Mouse (Mus musculus): Measurements from ENCODE around the gene Hoxa9.

The Hoxa9 gene

DNA sequence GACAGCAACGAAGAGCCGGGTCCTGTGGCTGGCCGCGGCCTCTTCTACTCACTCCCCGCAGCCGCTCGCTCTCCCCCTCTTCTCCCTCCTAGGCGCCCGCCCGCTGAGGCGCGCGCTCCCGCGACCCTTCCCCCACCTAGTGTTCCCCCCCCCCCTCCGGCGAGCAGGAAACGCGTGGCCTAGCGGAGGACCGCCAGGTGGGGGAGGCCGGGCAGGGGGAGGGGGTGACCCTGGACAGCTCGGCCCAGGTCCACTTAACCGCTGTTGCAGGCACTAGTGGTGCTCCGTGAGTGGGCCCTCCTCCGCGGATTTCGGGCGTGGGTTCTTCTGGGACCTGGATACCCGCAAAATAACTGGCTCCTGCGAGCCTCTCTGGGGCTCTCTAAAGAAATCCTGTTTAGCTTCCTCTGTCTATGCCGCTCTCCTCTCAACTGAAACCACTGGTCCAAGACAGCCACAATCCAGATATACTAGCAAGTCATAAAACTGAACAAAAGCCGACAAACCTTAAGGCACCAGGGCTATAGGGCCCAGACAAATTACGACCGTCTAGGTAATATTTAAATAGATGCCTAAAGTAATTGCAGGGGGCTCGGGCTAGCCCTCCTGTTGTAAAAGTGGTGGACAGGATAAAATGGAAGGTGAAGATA is at the start of gene Hoxa9:
TSS of gene Hoxa9 (minus strand) at position 574 of the 650 bp plus-strand sequence.
- DNase-seq (ENCODE audit: low read depth), result no peak

DNA sequence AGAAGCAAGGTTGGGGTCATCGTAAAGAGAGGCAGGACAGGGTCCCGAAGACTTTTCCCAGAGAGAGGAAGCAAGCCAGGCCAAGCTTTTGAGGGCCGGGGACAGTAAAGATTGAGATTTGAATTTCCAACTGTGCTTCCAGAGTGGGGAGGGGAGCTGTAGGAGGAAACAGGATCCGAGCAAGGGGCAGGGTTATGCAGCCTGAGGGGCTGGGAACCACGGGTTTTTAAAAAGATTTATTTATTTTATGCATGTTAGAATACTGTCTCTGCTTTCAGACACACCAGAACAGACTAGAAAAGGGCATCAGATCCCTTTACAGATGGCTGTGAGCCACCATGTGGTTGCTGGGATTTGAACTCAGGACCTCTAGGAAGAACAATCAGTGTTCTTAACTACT is 46.0 kb upstream of the Hoxa9 start:
- DNase-seq (ENCODE audit: low read depth), result no peak

DNA sequence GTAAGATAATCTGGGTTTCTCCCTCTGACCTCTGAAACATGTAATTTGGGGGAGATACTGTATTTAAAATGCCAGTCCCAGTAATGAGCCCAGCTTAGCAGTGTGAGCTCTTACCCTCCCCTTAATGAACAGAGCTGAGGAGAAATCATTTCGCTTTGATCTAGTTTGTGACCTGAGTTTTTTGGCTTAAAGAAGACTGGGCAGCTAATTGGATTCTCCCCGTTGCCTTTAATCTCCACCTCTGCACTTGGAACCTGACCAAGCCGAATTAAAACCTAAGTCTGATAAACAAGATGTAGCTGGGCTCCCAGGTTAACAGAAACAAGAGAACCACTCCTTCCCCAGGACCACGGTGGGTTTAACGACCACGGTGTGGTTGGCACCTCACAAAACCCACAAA is 45.5 kb upstream of the Hoxa9 start:
- DNase-seq (ENCODE audit: low read depth), result no peak

DNA sequence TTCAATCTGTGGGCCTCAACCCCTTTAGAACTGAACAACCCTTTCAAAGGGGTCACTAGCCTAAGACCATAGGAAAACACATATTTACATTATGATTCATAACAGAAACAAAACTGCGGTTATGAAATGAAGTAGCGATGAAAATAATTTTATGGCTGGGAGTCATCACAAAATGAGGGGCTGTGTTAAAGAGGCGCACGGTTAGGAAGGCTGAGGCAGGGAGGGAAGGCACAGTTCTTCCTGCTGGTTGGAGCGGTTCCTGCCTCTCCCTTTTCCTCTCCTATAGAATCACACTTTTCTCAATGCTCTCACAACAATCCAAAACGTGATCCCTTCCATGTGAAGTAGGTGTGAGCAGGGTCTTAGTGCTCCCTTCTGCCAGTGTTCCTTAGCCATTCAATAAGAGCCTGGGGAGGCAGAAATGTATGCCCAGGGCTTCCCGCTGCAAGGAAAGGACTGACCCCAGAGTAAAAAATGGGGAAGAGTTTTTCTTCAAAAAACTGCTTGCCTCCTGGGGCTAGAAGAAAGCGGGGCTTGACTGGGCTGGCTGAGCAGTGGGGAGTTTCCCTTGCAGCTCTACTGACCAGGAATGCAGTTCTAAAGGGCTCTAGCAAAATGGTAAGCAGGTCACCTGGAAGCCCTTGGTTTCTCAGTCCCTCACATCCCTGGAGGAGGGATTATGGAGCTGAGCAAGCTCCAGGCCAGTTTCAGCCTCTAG is 44.8 kb upstream of the Hoxa9 start:
- no peak for DNase-seq (ENCODE audit: low read depth)

DNA sequence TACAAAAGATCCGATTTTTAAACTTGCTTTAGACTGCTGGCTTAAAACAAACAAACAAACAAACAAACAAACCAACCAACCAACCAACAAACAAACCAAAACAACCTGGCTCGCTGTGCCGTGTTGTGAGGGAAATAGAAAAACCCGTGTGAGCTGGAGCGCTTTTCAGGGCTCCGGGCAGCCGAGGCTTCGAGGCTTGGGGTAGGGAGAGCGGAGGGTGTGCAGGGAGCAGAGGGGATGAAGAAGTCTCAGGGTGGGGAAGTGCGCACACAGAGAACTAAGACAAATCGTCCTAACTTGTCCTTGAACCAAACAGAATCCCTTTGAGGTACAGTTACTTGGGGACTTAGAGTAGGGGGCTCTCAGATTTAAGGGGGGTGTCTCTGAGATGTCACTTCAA is 43.7 kb upstream of the Hoxa9 start:
- DNase-seq (ENCODE audit: low read depth), result no peak

DNA sequence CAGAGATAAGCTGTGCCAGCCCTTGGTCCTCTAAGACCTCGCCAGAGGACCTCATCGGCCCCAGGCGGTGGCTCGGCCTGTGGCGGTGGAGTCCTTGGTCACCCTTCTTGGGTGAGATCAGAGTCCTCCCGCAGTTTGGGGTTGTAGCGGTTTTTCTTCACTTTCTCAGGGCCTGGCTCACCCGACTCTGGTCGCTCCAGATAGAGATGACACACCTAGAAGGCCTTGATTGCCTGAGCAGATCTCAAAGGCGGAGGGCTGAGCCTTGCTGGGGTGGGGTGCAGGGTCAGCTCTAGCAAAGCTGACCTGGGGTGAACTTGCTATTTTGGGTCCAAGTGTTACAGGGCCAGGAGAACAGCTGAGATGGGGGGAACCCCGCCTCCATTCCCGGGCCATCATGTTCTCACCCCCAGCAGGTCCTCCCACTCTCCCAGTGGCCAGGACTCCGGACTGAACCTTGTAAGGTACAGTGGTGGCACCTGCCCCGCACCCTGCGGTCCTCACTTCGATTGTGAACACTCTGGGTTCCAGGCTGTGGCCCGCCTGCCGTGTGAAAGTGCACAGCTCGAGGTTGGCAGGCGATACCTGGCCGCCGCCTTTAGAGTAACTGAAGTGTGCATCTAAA is 42.9 kb upstream of the Hoxa9 start:
- DNase-seq (ENCODE audit: low read depth), result no peak

DNA sequence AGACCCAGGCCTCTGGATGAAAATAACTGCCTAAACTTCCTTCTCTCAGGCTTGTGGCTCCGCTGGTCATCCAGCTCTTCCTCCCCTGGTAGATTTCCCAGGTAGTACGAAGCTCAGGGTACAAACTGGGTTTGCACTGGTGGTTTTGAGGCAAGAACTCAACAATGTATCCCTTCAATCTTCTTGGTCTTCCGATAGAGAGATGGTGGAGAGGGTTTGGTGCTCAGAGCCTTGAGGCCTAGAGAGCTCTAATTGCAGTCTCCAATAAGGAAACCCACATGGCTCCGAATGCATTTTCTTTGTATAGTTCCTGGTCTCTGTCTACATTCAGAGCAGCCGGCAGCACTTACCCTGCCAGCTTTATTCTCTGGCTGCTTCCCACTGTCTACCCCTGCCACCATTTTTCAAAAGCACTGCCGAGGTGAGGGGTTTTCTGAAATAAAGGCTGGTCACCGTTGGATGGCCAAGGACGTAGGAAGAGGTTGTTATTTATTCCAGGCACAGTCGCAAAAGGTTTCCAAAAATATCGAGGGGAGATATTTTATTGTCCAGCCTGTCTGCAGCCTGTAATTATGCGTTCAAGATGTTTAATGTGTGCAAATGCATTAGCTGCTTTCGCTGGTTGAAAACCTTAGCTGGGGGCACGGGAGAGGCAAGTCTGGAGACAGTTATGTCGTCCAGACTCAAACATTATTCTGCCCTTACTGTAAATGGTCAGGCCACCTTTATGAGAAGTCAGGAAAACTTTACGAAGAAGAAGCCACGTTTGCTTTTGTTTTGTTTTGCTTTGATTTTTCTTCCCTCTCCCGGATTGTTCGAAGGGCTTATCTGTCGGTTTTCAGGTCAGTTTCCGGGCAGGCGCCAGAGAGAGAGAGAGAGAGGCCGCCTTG is 42.1 kb upstream of the Hoxa9 start:
- no peak for DNase-seq (ENCODE audit: low read depth)

DNA sequence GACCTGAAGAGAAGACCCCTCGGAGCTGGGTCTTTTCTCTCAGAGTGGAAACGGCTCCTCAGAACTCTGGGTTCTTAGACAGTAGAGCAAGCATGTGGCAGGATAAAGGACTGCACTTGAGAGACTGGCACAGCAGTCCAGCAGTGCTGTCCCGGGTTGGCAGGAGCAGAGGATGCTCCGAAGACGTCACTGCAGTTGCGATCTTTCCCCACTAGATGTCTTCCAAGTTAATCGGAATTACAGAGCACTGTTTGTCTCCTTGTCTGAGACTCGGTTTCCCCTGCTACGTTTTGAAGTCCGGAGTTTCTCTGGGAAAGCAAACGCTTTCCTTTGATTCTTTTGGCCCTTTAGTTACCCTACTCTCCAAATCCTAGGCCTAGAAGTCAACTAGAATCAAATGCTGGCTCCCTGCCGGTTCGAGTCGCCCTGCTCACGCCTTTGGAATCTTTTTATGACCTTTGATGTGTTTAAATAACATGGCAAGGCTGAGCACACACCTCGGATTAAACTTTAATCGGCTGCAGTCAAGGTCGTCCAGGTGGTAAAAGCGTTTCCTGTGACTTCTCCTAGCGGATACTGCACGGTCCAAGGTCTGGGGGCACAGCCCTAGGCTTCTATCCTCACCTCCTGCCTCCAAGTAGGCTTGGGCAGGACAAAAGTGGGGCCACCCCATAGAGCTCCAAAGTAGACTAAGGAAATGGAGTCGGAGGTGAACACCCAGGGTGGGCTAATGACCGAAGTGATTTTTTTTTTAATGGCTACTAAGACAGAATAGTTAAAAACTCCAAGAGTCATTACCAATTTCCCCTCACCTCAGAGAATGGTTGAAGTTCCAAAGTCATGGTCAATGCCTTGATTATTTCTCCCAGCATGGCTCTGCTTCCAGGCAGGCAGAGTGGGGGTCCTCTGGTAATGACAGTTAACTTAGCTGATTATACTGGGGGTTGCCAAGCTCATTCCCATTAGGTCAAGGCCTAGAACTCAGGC is 39.9 kb upstream of the Hoxa9 start:
- peak; percentile 38 for DNase-seq (ENCODE audit: low read depth)

DNA sequence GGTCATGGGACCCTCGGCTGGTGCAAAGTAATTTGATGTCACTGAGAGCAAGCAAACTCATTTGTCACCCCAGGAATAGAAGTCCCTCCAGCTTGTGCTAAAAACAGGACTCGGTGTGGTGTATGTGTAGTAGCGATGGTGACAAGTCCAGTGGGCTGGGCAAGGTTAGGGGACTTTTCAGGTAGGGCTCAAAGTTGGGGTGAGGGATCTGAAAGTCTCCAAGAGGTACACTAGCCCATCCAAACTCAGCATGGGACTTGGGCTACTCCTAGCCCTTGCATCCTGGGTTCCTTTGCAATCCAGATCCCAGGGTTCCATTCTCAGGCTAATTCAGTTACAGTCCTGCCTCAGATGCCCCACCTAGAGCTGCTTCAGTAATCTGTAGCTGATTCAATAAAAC is 37.9 kb upstream of the Hoxa9 start:
- DNase-seq (ENCODE audit: low read depth), result no peak

DNA sequence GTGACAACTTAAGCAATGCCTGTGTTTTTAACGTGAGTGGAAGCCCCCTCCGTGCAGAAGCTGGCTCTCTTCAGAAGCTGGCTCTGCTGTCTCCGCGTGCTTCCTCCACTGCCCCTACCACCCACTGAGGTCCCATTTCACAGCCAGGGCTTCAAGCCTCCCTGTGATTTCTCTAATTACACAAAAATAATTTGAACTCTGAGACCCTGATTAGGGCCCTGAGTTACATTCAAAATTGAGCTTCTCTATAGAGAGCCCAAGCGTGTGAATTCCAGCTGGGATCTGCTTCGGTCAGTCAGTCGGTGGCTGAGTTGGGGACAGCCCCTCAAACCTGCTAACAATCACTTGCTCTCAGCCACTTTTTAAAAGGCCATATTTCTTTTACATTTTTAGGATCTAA is 37.5 kb upstream of the Hoxa9 start:
- DNase-seq (ENCODE audit: low read depth), result no peak

DNA sequence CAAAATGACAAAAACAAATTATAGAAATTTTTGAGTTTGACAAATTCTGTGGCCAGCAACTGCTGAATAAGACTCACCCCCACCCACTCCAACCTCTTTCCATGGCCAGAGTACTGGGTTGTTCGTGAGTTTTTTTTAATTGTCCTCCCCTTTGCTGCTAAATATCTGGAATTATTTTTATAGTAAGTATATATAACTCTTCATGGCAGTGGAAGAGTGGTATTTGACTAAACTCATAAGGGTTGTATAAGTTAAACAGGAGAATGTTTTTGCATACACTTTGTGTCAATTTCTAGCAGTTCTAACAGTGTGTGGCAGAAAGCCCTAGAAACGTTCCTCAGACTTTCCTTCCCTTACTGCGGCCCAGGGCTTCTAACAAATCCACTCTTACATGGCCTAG is 36.8 kb upstream of the Hoxa9 start:
- DNase-seq (ENCODE audit: low read depth), result no peak

DNA sequence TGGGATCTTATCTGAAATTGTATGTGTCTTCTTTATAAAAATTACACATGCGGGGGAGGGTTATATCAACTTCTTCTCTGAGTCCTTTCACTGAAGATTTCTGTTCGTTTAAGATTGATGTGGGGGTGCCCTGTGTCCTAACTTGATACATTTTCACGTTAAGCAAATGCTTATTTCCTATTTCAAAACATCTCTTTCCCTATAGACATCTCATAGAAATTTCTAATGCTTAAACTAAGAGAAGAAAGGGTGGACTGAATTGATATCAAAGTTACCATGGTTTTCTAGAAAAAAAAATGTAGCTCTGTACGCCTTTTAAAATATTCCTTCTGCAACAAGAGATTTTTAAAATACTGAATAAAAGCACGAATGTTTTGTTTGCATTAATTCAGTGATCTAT is 36.3 kb upstream of the Hoxa9 start:
- DNase-seq (ENCODE audit: low read depth), result no peak

DNA sequence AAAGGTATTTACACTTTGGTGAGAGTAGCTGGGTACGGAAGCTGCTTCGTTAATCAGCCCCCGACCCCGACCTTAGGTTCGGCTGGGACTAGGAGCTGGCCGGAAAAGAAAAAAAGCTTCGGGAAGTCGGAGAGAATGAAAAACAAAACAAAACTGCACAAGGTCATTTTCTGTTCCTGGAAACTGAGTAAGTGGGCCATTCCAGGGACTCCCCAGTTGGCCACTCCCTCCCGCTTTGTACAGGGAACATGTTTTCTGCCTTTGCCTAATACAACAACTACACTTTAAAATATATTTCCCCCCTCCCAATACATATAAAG is 35.7 kb upstream of the Hoxa9 start:
- no peak for DNase-seq (ENCODE audit: low read depth)

DNA sequence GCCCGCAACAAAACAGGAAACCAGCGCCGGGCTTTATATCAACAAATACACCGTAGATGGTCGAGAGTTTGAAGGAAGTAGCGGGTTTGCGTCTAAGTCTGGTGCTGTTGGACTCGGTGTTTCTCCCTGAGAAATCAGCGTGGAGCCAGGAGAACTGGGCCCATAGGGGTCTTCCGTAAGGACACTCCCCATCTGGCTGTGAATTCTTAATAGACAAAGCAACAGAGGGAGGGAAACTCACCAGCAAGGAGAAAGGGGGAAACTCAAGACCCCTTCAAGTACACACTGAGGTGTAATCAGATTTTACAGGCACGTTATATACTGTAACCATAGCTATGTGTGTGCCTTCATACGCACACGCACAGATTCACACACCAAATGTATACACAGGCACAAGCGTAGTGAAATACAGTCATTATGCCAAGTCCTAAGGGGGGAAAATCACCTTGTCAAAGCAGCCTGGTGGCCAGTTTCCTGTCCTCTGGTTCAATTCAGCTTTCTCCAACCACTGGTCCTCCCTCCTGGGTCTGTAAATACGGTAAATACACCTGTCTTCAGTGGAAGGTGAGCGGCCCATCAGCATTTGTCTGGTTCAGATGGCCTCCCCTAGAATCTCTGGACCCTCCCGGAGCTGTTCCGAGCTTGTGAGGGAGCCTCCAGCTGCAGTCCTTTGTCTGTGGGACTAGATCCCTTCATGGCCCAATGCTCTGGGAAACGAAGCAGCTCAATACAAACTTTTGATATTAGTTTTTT is 35.2 kb upstream of the Hoxa9 start:
- no peak for DNase-seq (ENCODE audit: low read depth)

DNA sequence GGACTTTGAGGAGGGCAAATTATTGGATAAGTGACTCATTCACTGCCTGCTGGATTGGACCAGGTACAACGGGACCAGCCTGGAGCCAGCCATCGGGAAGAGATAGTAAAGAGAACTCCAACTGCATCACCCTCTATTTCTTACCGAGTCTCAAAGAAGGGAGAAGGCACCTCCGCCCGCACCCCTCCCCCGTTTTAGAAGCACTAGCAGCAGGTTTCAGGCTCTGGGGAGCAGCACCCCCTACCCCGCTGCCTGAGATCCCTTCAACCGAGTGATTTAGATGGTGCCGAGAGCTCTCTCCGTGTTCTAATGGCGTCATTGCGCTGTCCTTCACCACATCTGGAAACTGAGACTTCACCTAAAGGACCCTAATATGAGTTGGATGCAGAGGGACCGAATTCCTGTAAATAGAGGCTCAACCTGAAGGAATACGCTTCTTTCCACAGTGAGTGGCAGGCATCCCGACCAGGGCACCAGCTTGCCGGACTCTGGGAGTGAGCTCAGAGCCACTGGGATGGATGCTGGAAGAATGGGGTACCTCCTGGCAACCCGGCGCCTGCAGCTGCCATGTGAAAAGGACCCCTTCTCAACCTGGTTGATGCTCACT is 34.5 kb upstream of the Hoxa9 start:
- DNase-seq (ENCODE audit: low read depth), result no peak

DNA sequence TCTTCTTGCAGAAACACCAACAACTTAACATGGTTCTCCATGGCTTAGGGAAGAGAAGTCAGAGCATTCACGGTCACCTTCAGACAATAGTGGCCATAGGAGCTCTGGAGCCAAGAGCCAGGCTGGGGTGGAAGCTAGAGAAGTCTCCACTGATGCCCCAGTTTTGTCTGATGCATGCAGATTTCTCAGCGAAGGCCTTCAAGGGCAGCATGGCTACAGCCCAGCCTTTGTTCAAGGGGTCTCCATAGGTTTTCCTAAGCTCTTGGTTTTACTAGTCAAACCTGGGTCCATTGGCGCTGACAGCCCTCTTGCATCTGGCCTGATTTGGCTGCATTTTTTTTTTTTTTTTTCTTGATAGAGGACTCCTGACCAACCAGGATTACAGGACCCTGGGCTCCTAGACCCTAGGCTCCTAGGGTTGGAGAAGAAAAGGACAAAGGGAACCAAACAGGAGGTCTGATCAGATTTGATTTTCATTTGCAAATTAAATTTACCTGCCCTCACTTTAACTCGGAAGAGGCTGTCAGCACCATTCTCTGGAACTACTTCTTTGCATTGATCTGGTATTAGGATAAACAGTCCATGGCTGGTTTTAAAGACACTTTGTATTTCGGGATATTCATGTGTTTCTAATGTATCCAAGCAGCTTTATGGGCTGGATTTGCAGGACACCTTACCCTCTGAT is 33.4 kb upstream of the Hoxa9 start:
- no peak for DNase-seq (ENCODE audit: low read depth)

DNA sequence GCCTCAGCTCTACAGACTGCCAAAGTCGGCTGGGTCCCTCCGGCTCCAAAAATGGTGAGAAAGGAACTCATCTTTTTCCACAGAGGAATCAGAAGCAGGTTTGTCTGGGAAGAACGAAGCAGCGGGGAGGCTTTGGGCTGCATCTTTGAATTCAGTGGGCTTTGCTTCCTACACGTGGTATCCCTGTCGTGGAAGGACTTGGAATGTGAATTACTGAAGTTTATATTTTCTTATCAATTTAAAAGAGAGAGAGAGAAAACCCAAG is 32.4 kb upstream of the Hoxa9 start:
- no peak for DNase-seq (ENCODE audit: low read depth)

DNA sequence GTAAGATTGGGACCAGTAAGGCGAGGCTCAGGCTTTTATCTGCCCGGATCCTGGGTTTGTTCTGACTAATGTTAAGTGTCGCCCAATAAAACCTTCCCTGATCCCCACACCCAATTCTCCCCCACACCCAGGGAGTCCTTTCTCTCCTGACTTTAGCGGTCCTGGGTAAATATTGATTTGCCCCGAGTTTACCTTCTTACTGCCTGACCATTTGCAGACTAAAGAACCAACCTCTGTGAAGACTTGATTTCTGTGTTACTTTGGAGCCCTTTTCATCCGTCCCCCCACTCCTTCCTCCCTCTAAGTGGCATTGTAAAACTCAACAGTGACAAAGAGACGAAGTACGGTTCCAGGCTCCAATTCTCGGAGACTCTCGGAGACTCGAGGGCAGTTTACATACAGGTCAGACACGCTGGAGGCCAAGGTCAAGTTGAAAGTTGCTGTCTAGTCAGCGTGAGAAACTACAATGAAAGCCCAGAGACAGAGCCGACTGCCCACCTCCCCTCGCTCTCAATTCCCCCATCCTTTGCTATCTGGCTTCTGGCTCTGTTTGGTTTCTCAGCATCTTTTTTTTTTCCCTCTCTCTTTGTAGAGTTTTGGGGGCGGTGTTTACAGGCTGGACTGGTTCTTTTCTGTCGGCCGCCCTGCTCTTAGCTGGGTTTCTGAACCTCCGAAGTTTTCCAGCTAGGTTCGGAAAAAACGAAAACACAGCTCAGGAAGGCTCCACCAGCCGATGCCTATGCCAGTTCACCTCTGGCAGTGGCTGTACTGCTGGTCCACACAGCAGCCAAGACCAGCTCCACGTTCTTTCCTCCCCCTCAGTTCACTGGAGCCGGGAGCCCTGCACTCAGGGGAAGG is 31.8 kb upstream of the Hoxa9 start:
- DNase-seq (ENCODE audit: low read depth), result no peak
